Mouse (Mus musculus): ENCODE data around the gene Stoml1. TPM values are rescaled to one million over a fixed set of nuclear protein-coding genes. Genes with fewer than 3 reads are reported as not detected.
"Not testable (repeated sequence)": the region's sequence is repeated elsewhere in the genome, so short reads cannot be mapped to it uniquely, and the experiment has no call there.

Gene Stoml1
- total and polyA plus RNA-seq, 3 experiments = 6.4 to 8.7 TPM; not detected in 1

DNA sequence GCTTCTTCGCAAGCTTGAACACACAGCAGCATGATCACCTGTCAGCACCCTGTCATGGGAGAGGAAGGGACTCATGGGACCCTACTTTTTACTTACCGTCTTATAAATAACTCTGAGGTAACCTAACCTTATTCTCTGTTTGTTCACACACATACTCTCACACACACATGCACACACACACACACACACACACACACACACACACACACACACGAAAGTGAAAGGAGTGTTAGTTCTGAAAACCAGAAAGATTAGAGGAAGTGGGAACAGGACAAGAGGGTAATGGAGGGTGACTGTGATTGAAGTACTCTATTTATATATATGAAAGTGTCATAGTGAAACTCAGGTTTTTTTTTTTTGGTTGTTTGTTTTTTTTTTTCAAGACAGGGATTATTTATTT lies 18.1 kb downstream of the Stoml1 start:
- no peaks in the 10 kb centered on the region for H3K79me2 ChIP-seq (ENCODE audit: control insufficient read depth, insufficient read depth, low read length, poor library complexity)
- no peaks in the 10 kb centered on the region for H3K9me3 ChIP-seq (replicated peaks; ENCODE audit: insufficient read depth, low read length)
- H3K4me3 ChIP-seq (ENCODE audit: control insufficient read depth in 1 of 2, insufficient read depth in 1 of 2, low read depth in 2 of 2, low read length in 2 of 2) = no peak overlapping the region
- no peaks in the 10 kb centered on the region for H3K27me3 ChIP-seq (ENCODE audit: control insufficient read depth in 1 of 2, insufficient read depth in 2 of 2, low read length in 2 of 2)
- TF ChIP-seq CHD2 (IDR thresholded peaks at IDR 0.05; ENCODE audit: low read length) = no peak
- peaks cover 10 to 22% of the 10 kb centered on the region in 2 experiments for H3K4me1 ChIP-seq (ENCODE audit: control insufficient read depth in 1 of 2, insufficient read depth in 2 of 2, low read length in 2 of 2)
- no peak overlapping the region for H3K9ac ChIP-seq (ENCODE audit: control insufficient read depth, low read depth, low read length, poor library complexity, severe bottlenecking)
- peaks cover 0 to 13% of the 10 kb centered on the region in 2 experiments; a peak in 2 of 4 replicates for H3K36me3 ChIP-seq (ENCODE audit: control insufficient read depth in 1 of 2, insufficient read depth in 2 of 2, low read length in 2 of 2)
- no peak overlapping the region for H3K27ac ChIP-seq (ENCODE audit: control insufficient read depth, low read depth, low read length)
- no peak for DNase-seq (ENCODE audit: low read depth, low spot score)

DNA sequence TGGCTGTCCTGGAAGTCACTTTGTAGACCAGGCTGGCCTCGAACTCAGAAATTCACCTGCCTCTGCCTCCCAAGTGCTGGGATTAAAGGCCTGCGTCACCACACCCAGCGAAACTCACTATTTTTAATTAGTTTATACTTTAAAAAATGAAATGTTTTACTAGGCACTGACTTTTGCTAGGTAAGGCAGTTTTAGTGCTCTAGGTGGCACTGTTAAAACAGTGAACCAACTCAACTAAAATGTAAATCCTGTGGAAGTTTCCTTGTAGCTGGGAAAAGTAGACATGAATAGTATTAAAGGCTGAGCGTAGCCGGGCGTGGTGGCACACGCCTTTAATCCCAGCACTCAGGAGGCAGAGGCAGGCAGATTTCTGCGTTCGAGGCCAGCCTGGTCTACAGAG lies 18.6 kb downstream of the Stoml1 start:
- H3K79me2 ChIP-seq (ENCODE audit: control insufficient read depth, insufficient read depth, low read length, poor library complexity); DNase-seq (ENCODE audit: low read depth, low spot score); H3K9ac ChIP-seq (ENCODE audit: control insufficient read depth, low read depth, low read length, poor library complexity, severe bottlenecking); H3K27ac ChIP-seq (ENCODE audit: control insufficient read depth, low read depth, low read length); H3K4me3 ChIP-seq (ENCODE audit: control insufficient read depth in 1 of 2, insufficient read depth in 1 of 2, low read depth in 2 of 2, low read length in 2 of 2); H3K27me3 ChIP-seq (ENCODE audit: control insufficient read depth in 1 of 2, insufficient read depth in 2 of 2, low read length in 2 of 2); H3K9me3 ChIP-seq (replicated peaks; ENCODE audit: insufficient read depth, low read length): not testable (repeated sequence)
- Histone ChIP-seq H3K36me3 (ENCODE audit: control insufficient read depth in 1 of 2, insufficient read depth in 2 of 2, low read length in 2 of 2) (peaks cover 0 to 13% of the 10 kb centered on the region in 2 experiments; a peak in 2 of 4 replicates), H3K4me1 (ENCODE audit: control insufficient read depth in 1 of 2, insufficient read depth in 2 of 2, low read length in 2 of 2) (peaks cover 7 to 20% of the 10 kb centered on the region in 2 experiments)

DNA sequence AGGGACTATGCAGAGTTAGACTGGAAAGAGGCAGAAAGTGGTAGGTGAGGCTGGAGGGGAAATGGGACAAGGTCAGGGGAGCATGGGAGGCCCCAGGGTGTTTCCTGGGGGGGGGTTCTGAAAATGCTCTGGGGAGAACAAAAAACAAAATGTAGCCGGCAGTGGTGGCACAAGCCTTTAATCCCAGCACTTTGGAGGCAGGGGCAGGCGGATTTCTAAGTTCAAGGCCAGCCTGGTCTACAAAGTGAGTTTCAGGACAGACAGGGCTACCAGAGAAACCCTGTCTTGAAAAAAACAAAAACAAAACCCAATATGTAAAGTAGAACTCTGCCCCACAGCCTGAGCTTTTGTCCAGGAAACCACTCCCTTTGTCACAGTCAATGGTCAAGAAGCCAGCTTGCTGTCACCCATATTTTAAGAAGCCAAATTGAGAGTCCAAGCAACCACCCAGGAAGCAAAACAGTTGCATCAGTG lies 19.1 kb downstream of the Stoml1 start:
- H3K36me3 ChIP-seq (ENCODE audit: control insufficient read depth in 1 of 2, insufficient read depth in 2 of 2, low read length in 2 of 2) = peaks cover 0 to 9% of the 10 kb centered on the region in 2 experiments; a peak in 2 of 4 replicates
- no peaks in the 10 kb centered on the region for H3K27me3 ChIP-seq (ENCODE audit: control insufficient read depth in 1 of 2, insufficient read depth in 2 of 2, low read length in 2 of 2)
- no peak overlapping the region for H3K4me3 ChIP-seq (ENCODE audit: control insufficient read depth in 1 of 2, insufficient read depth in 1 of 2, low read depth in 2 of 2, low read length in 2 of 2)
- no peak overlapping the region for H3K27ac ChIP-seq (ENCODE audit: control insufficient read depth, low read depth, low read length)
- TF ChIP-seq CTCF (IDR thresholded peaks at IDR 0.05 in 2 of 3, conservative IDR thresholded peaks at IDR 0.05 in 1 of 3; ENCODE audit: control insufficient read depth in 1 of 3, insufficient read depth in 1 of 3, low read depth in 2 of 3, low read length in 3 of 3, poor library complexity in 1 of 3, severe bottlenecking in 1 of 3) (no peak), ZKSCAN1 (IDR thresholded peaks at IDR 0.05; ENCODE audit: low read depth, low read length) (no peak), MYC (IDR thresholded peaks at IDR 0.05; ENCODE audit: low read depth, low read length) (no peak), NRF1 (IDR thresholded peaks at IDR 0.05; ENCODE audit: insufficient read depth, low read depth, low read length, poor library complexity, severe bottlenecking) (no peak), MAZ (IDR thresholded peaks at IDR 0.05; ENCODE audit: low read depth, low read length) (no peak), ZNF384 (IDR thresholded peaks at IDR 0.05; ENCODE audit: low read depth, low read length) (no peak), BHLHE40 (IDR thresholded peaks at IDR 0.05; ENCODE audit: borderline replicate concordance, low read depth, low read length) (no peak), ZMIZ1 (IDR thresholded peaks at IDR 0.05; ENCODE audit: low read depth, low read length) (no peak), TAL1 (IDR thresholded peaks at IDR 0.05; ENCODE audit: low read length) (no peak), ETS1 (IDR thresholded peaks at IDR 0.05; ENCODE audit: low read depth, low read length) (no peak), JUND (IDR thresholded peaks at IDR 0.05; ENCODE audit: low read depth, low read length) (no peak), MXI1 (IDR thresholded peaks at IDR 0.05; ENCODE audit: low read depth, low read length) (no peak), CHD1 (IDR thresholded peaks at IDR 0.05; ENCODE audit: low read depth, low read length) (no peak), TCF12 (IDR thresholded peaks at IDR 0.05; ENCODE audit: low read depth, low read length) (no peak), USF2 (IDR thresholded peaks at IDR 0.05; ENCODE audit: borderline replicate concordance in 1 of 2, insufficient read depth in 1 of 2, low read depth in 1 of 2, low read length in 2 of 2) (no peak), MAFK (IDR thresholded peaks at IDR 0.05; ENCODE audit: borderline replicate concordance, low read depth, low read length) (no peak)
- no peaks in the 10 kb centered on the region for H3K9me3 ChIP-seq (replicated peaks; ENCODE audit: insufficient read depth, low read length)
- no peak for DNase-seq (ENCODE audit: low read depth, low spot score)
- H3K4me1 ChIP-seq (ENCODE audit: control insufficient read depth in 1 of 2, insufficient read depth in 2 of 2, low read length in 2 of 2) = peaks cover 3 to 16% of the 10 kb centered on the region in 2 experiments
- no peaks in the 10 kb centered on the region for H3K79me2 ChIP-seq (ENCODE audit: control insufficient read depth, insufficient read depth, low read length, poor library complexity)
- H3K9ac ChIP-seq (ENCODE audit: control insufficient read depth, low read depth, low read length, poor library complexity, severe bottlenecking) = no peak overlapping the region

Data from MEL (cell line).